Mouse (Mus musculus): ENCODE measurements around the gene Exosc10. TPM values are rescaled to one million over a fixed set of nuclear protein-coding genes. Genes with fewer than 3 reads are reported as not detected.

Exosc10 gene
- polyA plus RNA-seq (2016; fragmentation: Nextera tagmentation; extraction: Ambion mirVana): 96.2 and 98.8 TPM in 2 replicates

- Histone ChIP-seq H3K27me3 (ENCODE audit: low read depth, poor library complexity, severe bottlenecking) (no peaks in the 10 kb centered on the region), H3K36me3 (peaks cover 84% of the 10 kb centered on the region), H3K9me3 (replicated peaks) (no peaks in the 10 kb centered on the region), H3K27ac (replicated peaks) (peak within 1 kb of the TSS; percentile 95), H3K4me1 (peaks cover 16% of the 10 kb centered on the region), H3K4me3 (peak within 1 kb of the TSS; percentile 72)
- peak; percentile 92 for DNase-seq (ENCODE audit: low spot score)
- under 1% methylated on average over 63 of the region's 63 CpGs for WGBS
Measured at GRCm38 (mm10) chr4:148558297-148559000, at the start of gene Exosc10. TSS of gene Exosc10 (plus strand) at chr4:148558429.

- WGBS: 91% methylated on average over 8 of the region's 8 CpGs
- no peaks in the 10 kb centered on the region for H3K9me3 ChIP-seq (replicated peaks)
- no peak overlapping the region for H3K4me3 ChIP-seq
- H3K4me1 ChIP-seq: 0 out of 2 replicates have a peak, but pooled peaks cover 6% of the 10 kb centered on the region
- H3K36me3 ChIP-seq: peaks cover 86% of the 10 kb centered on the region
- no peak overlapping the region for H3K27ac ChIP-seq (replicated peaks)
- no peak for DNase-seq (ENCODE audit: low spot score)
- no peaks in the 10 kb centered on the region for H3K27me3 ChIP-seq (ENCODE audit: low read depth, poor library complexity, severe bottlenecking)
Measured at GRCm38 (mm10) chr4:148509450-148510084, 48.7 kb upstream of the Exosc10 start.

GRCm38 (mm10) chr4:148510691-148511090 lies 47.5 kb upstream of the Exosc10 start:
- no peaks in the 10 kb centered on the region for H3K9me3 ChIP-seq (replicated peaks)
- DNase-seq (ENCODE audit: low spot score): no peak
- H3K36me3 ChIP-seq: peaks cover 86% of the 10 kb centered on the region
- H3K4me3 ChIP-seq: no peak overlapping the region
- 93% methylated on average over 4 of the region's 4 CpGs for WGBS
- H3K27me3 ChIP-seq (ENCODE audit: low read depth, poor library complexity, severe bottlenecking): no peaks in the 10 kb centered on the region
- no peak overlapping the region for H3K27ac ChIP-seq (replicated peaks)
- 0 out of 2 replicates have a peak, but pooled peaks cover 6% of the 10 kb centered on the region for H3K4me1 ChIP-seq

- no peaks in the 10 kb centered on the region for H3K27me3 ChIP-seq (ENCODE audit: low read depth, poor library complexity, severe bottlenecking)
- WGBS: 95% methylated on average over 4 of the region's 4 CpGs
- H3K27ac ChIP-seq (replicated peaks): no peak overlapping the region
- H3K36me3 ChIP-seq: peaks cover 86% of the 10 kb centered on the region
- DNase-seq (ENCODE audit: low spot score): no peak
- H3K4me1 ChIP-seq: 0 out of 2 replicates have a peak, but pooled peaks cover 6% of the 10 kb centered on the region
- H3K9me3 ChIP-seq (replicated peaks): no peaks in the 10 kb centered on the region
- no peak overlapping the region for H3K4me3 ChIP-seq
Measured at GRCm38 (mm10) chr4:148511334-148511733, 46.9 kb upstream of the Exosc10 start.

- Histone ChIP-seq H3K27ac (replicated peaks) (no peak overlapping the region), H3K36me3 (peaks cover 90% of the 10 kb centered on the region)
- DNase-seq (ENCODE audit: low spot score): no peak
Measured at GRCm38 (mm10) chr4:148513021-148513559, 45.1 kb upstream of the Exosc10 start.

GRCm38 (mm10) chr4:148515313-148515712 lies 42.9 kb upstream of the Exosc10 start:
- Histone ChIP-seq H3K9me3 (replicated peaks) (no peaks in the 10 kb centered on the region), H3K27ac (replicated peaks) (no peak overlapping the region), H3K4me1 (peaks cover 23% of the 10 kb centered on the region), H3K36me3 (peaks cover 89% of the 10 kb centered on the region), H3K4me3 (no peak overlapping the region), H3K27me3 (ENCODE audit: low read depth, poor library complexity, severe bottlenecking) (no peaks in the 10 kb centered on the region)
- 95% methylated on average over 2 of the region's 2 CpGs for WGBS
- no peak for DNase-seq (ENCODE audit: low spot score)

More at GRCm38 (mm10) chr4:148513021-148513559, 45.1 kb upstream of the Exosc10 start:
- Histone ChIP-seq H3K9me3 (replicated peaks) (no peaks in the 10 kb centered on the region), H3K27me3 (ENCODE audit: low read depth, poor library complexity, severe bottlenecking) (no peaks in the 10 kb centered on the region), H3K4me3 (no peak overlapping the region), H3K4me1 (peaks cover 10% of the 10 kb centered on the region)
- 87% methylated on average over 6 of the region's 6 CpGs for WGBS

GRCm38 (mm10) chr4:148517809-148518208 lies 40.4 kb upstream of the Exosc10 start:
- H3K27me3 ChIP-seq (ENCODE audit: low read depth, poor library complexity, severe bottlenecking): no peaks in the 10 kb centered on the region
- H3K36me3 ChIP-seq: peaks cover 85% of the 10 kb centered on the region
- 41% methylated on average over 4 of the region's 4 CpGs for WGBS
- H3K4me3 ChIP-seq: no peak overlapping the region
- no peaks in the 10 kb centered on the region for H3K9me3 ChIP-seq (replicated peaks)
- H3K27ac ChIP-seq (replicated peaks): peak overlapping the region; percentile 78
- H3K4me1 ChIP-seq: peaks cover 23% of the 10 kb centered on the region
- DNase-seq (ENCODE audit: low spot score): no peak

- H3K27ac ChIP-seq (replicated peaks): peak overlapping the region; percentile 78
- H3K27me3 ChIP-seq (ENCODE audit: low read depth, poor library complexity, severe bottlenecking): no peaks in the 10 kb centered on the region
- H3K9me3 ChIP-seq (replicated peaks): no peaks in the 10 kb centered on the region
- 13% methylated on average over 5 of the region's 5 CpGs for WGBS
- H3K36me3 ChIP-seq: peaks cover 85% of the 10 kb centered on the region
- peaks cover 23% of the 10 kb centered on the region for H3K4me1 ChIP-seq
- H3K4me3 ChIP-seq: no peak overlapping the region
- DNase-seq (ENCODE audit: low spot score): peak; percentile 61
Measured at GRCm38 (mm10) chr4:148518235-148518795, 39.9 kb upstream of the Exosc10 start.

GRCm38 (mm10) chr4:148523538-148523937 lies 34.7 kb upstream of the Exosc10 start:
- H3K4me3 ChIP-seq: no peak overlapping the region
- 81% methylated on average over 7 of the region's 7 CpGs for WGBS
- H3K36me3 ChIP-seq: peaks cover 93% of the 10 kb centered on the region
- no peak for DNase-seq (ENCODE audit: low spot score)
- no peak overlapping the region for H3K27ac ChIP-seq (replicated peaks)
- peaks cover 9% of the 10 kb centered on the region for H3K4me1 ChIP-seq
- no peaks in the 10 kb centered on the region for H3K9me3 ChIP-seq (replicated peaks)
- H3K27me3 ChIP-seq (ENCODE audit: low read depth, poor library complexity, severe bottlenecking): no peaks in the 10 kb centered on the region

- H3K27me3 ChIP-seq (ENCODE audit: low read depth, poor library complexity, severe bottlenecking): no peaks in the 10 kb centered on the region
- WGBS: 93% methylated on average over 10 of the region's 10 CpGs
- no peak overlapping the region for H3K27ac ChIP-seq (replicated peaks)
- H3K4me1 ChIP-seq: no peaks in the 10 kb centered on the region
- H3K9me3 ChIP-seq (replicated peaks): no peaks in the 10 kb centered on the region
- no peak for DNase-seq (ENCODE audit: low spot score)
- no peak overlapping the region for H3K4me3 ChIP-seq
- H3K36me3 ChIP-seq: peaks cover 96% of the 10 kb centered on the region
Measured at GRCm38 (mm10) chr4:148527158-148527910, 30.9 kb upstream of the Exosc10 start.

GRCm38 (mm10) chr4:148530351-148530750 lies 27.9 kb upstream of the Exosc10 start:
- no peak overlapping the region for H3K27ac ChIP-seq (replicated peaks)
- peaks cover 96% of the 10 kb centered on the region for H3K36me3 ChIP-seq
- WGBS: 95% methylated on average over 5 of the region's 5 CpGs
- no peak overlapping the region for H3K4me3 ChIP-seq
- DNase-seq (ENCODE audit: low spot score): no peak
- H3K9me3 ChIP-seq (replicated peaks): no peaks in the 10 kb centered on the region
- H3K4me1 ChIP-seq: no peaks in the 10 kb centered on the region
- H3K27me3 ChIP-seq (ENCODE audit: low read depth, poor library complexity, severe bottlenecking): no peaks in the 10 kb centered on the region

- Histone ChIP-seq H3K27ac (replicated peaks) (no peak overlapping the region), H3K9me3 (replicated peaks) (no peaks in the 10 kb centered on the region), H3K4me3 (no peak overlapping the region), H3K36me3 (peaks cover 96% of the 10 kb centered on the region), H3K27me3 (ENCODE audit: low read depth, poor library complexity, severe bottlenecking) (no peaks in the 10 kb centered on the region), H3K4me1 (no peaks in the 10 kb centered on the region)
- DNase-seq (ENCODE audit: low spot score): no peak
- WGBS: 92% methylated on average over 6 of the region's 6 CpGs
Measured at GRCm38 (mm10) chr4:148530778-148531177, 27.5 kb upstream of the Exosc10 start.
